Mouse (Mus musculus) liver, postnatal 0 days (tissue): ENCODE data around the gene Cdpf1. TPM values are rescaled to one million over a fixed set of nuclear protein-coding genes. Genes with fewer than 3 reads are reported as not detected.

Experiments used
- ATAC-seq: fragments of 200-750 bp; cut with Nextera tagmentation; 2 replicates; pipeline ENCODE4 v1.8.0; 2017; ENCODE audit warnings: mild to moderate bottlenecking, moderate library complexity
- DNase-seq: peaks from one replicate; pipeline ENCODE4 v3.0.0-alpha.2; 2016
- H3K27ac ChIP-seq: fragments of 300-500 bp; sonication (generic); 2 replicates; pipeline ENCODE4 v1.5.1; 2014; ENCODE audit warnings: antibody characterized with exemption, moderate library complexity, mild to moderate bottlenecking, low read depth
- H3K27me3 ChIP-seq: fragments of 300-500 bp; sonication (generic); 2 replicates; pipeline ENCODE4 v1.6.1; 2014; ENCODE audit warnings: low read length, control low read depth, mixed read lengths; ENCODE audit not compliant: insufficient read depth
- H3K36me3 ChIP-seq: fragments of 300-500 bp; sonication (generic); replicated peaks from 2 replicates; pipeline ENCODE4 v1.6.1; 2014; ENCODE audit warnings: mild to moderate bottlenecking, control low read depth, low read length, moderate library complexity, mixed read lengths; ENCODE audit not compliant: insufficient read depth
- H3K4me1 ChIP-seq: fragments of 300-500 bp; sonication (generic); 2 replicates; pipeline ENCODE4 v1.6.1; 2014; ENCODE audit warnings: antibody characterized with exemption, mild to moderate bottlenecking, control low read depth; ENCODE audit not compliant: insufficient read depth
- H3K4me2 ChIP-seq: fragments of 300-500 bp; sonication (generic); 2 replicates; pipeline ENCODE4 v1.6.1; 2014; ENCODE audit warnings: low read depth, mild to moderate bottlenecking, low read length, moderate library complexity, mixed read lengths
- H3K4me3 ChIP-seq: fragments of 300-500 bp; sonication (generic); 2 replicates; pipeline ENCODE4 v1.5.1; 2014; ENCODE audit warnings: low read depth, low read length
- H3K9ac ChIP-seq: fragments of 300-500 bp; sonication (generic); replicated peaks from 2 replicates; pipeline ENCODE4 v1.6.1; 2014; ENCODE audit warnings: mild to moderate bottlenecking, moderate library complexity
- H3K9me3 ChIP-seq: fragments of 300-500 bp; sonication (generic); 2 replicates; pipeline ENCODE4 v1.6.1; 2016; ENCODE audit warnings: mild to moderate bottlenecking, control low read depth, low read length, mixed read lengths
- CTCF ChIP-seq: sonication (generic); IDR thresholded peaks from 2 replicates; pipeline ENCODE4 v1.5.1; 2016; ENCODE audit warnings: antibody characterized with exemption, low read depth
- EP300 ChIP-seq: IDR thresholded peaks from 2 replicates; pipeline ENCODE4 v1.6.1; 2016; ENCODE audit warnings: antibody characterized with exemption, low read depth, mild to moderate bottlenecking
- WGBS: fragments of 180-500 bp; shearing (Covaris S2); extraction: QIAGEN DNeasy Blood & Tissue Kit; methylation state at CpG from one replicate; pipeline ENCODE4 v1.1.7; 2014; ENCODE audit not compliant: insufficient replicate concordance; 5-methylcytosine and 5-hydroxymethylcytosine counted together
- polyA plus RNA-seq: library from polyadenylated mRNA; unstranded; fragments of >200 nt; fragmentation: Nextera tagmentation; extraction: Ambion mirVana; gene quantifications from 2 replicates; pipeline ENCODE4 v1.2.1, GENCODE M21; 2015

Gene Cdpf1
- 12.9 and 14.1 TPM in 2 replicates for polyA plus RNA-seq

- Histone ChIP-seq H3K27ac (peak within 1 kb of the TSS; percentile 85), H3K4me2 (peak within 1 kb of the TSS; percentile 91), H3K36me3 (no peaks in the 10 kb centered on the region), H3K9ac (peak within 1 kb of the TSS; percentile 83), H3K27me3 (no peaks in the 10 kb centered on the region), H3K4me3 (peak within 1 kb of the TSS; percentile 82), H3K9me3 (0 out of 2 replicates have a peak, but pooled peaks cover 2% of the 10 kb centered on the region), H3K4me1 (peaks cover 9% of the 10 kb centered on the region)
- peak; percentile 98 for DNase-seq
- 2% methylated on average over 36 of the region's 36 CpGs for WGBS
- TF ChIP-seq CTCF (no peak), EP300 (peak; percentile 29; the same call in 1 of the 2 replicates)
- peak; percentile 90 for ATAC-seq
These were observed at the start of gene Cdpf1 for GRCm38 (mm10) chr15:85811535-85812277. TSS of gene Cdpf1 (minus strand) at chr15:85811697.

GRCm38 (mm10) chr15:85859490-85860031 lies 48.1 kb upstream of the Cdpf1 start, which contains the start of gene Gtse1:
TSS of gene Gtse1 (plus strand) at chr15:85859745.
- peaks cover 23% of the 10 kb centered on the region for H3K36me3 ChIP-seq
- H3K4me2 ChIP-seq, result peak within 1 kb of the TSS; percentile 90
- peak; percentile 99 for ATAC-seq
- peaks cover 20% of the 10 kb centered on the region for H3K4me1 ChIP-seq
- peak within 1 kb of the TSS; percentile 77 for H3K9ac ChIP-seq
- H3K27me3 ChIP-seq, result no peaks in the 10 kb centered on the region
- TF ChIP-seq EP300, result no peak
- WGBS, result under 1% methylated on average over 42 of the region's 42 CpGs
- H3K4me3 ChIP-seq, result peak within 1 kb of the TSS; percentile 84
- peak; percentile 94 for DNase-seq
- peak within 1 kb of the TSS; percentile 49; the same call in 1 of the 2 replicates for H3K27ac ChIP-seq
- no peaks in the 10 kb centered on the region for H3K9me3 ChIP-seq

GRCm38 (mm10) chr15:85858980-85859489 lies 47.5 kb upstream of the Cdpf1 start:
- DNase-seq, result peak; percentile 24
- Histone ChIP-seq H3K4me1 (peaks cover 20% of the 10 kb centered on the region), H3K9ac (peak overlapping the region; percentile 61), H3K9me3 (no peaks in the 10 kb centered on the region), H3K27me3 (no peaks in the 10 kb centered on the region), H3K4me2 (peak overlapping the region; percentile 90), H3K4me3 (peak overlapping the region; percentile 84), H3K36me3 (peaks cover 18% of the 10 kb centered on the region), H3K27ac (0 out of 2 replicates have a peak overlapping the region, but pooled peaks have one; percentile 49)
- no peak for TF ChIP-seq CTCF
- TF ChIP-seq EP300, result no peak
- ATAC-seq, result peak; percentile 2; the same call in 1 of the 2 replicates
- WGBS, result 11% methylated on average over 15 of the region's 15 CpGs

GRCm38 (mm10) chr15:85851656-85852392 lies 40.3 kb upstream of the Cdpf1 start:
- WGBS, result 75% methylated on average over 12 of the region's 12 CpGs
- no peak for DNase-seq
- Histone ChIP-seq H3K27ac (no peak overlapping the region), H3K36me3 (peaks cover 5% of the 10 kb centered on the region; the same call in 1 of the 2 replicates), H3K9ac (no peak overlapping the region), H3K27me3 (no peaks in the 10 kb centered on the region), H3K9me3 (no peaks in the 10 kb centered on the region), H3K4me3 (no peak overlapping the region), H3K4me1 (no peaks in the 10 kb centered on the region; the same call in 1 of the 2 replicates), H3K4me2 (no peak overlapping the region)
- TF ChIP-seq EP300 (no peak), CTCF (peak; percentile 48)
- ATAC-seq, result no peak

- no peak overlapping the region for H3K4me2 ChIP-seq
- H3K4me1 ChIP-seq, result 0 out of 2 replicates have a peak, but pooled peaks cover 4% of the 10 kb centered on the region
- ATAC-seq (no peak), DNase-seq (no peak)
- H3K4me3 ChIP-seq, result no peak overlapping the region
- H3K9ac ChIP-seq, result no peak overlapping the region
- H3K9me3 ChIP-seq, result no peaks in the 10 kb centered on the region
- H3K36me3 ChIP-seq, result peaks cover 25% of the 10 kb centered on the region
- H3K27me3 ChIP-seq, result no peaks in the 10 kb centered on the region
- TF ChIP-seq CTCF (no peak), EP300 (no peak)
- H3K27ac ChIP-seq, result no peak overlapping the region
These were observed 33.6 kb upstream of the Cdpf1 start for GRCm38 (mm10) chr15:85845071-85845470.
